Mouse (Mus musculus): ENCODE results near the gene Cyp4f13. TPM values are rescaled to one million over a fixed set of nuclear protein-coding genes. Genes with fewer than 3 reads are reported as not detected.

The Cyp4f13 gene
- 23.7 TPM for polyA plus RNA-seq (2014; fragmentation: Illumina TruSeq; extraction: RNeasy Lipid Tissue Mini Kit (QIAGEN cat#74804); ENCODE audit: low read depth, low replicate concordance)

GRCm38 (mm10) chr17:32947215-32947914 is at the start of gene Cyp4f13:
Cyp4f13 (minus strand) TSS chr17:32947402.

GRCm38 (mm10) chr17:32992699-32993474 is 45.7 kb upstream of the Cyp4f13 start, which contains the start of gene Zfp952:
Zfp952 (plus strand) TSS chr17:32993129.

GRCm38 (mm10) chr17:32965623-32966290 is 18.6 kb upstream of the Cyp4f13 start, which contains the start of gene Zfp472:
Zfp472 (plus strand) TSS chr17:32965814.

GRCm38 (mm10) chr17:32917131-32917530 is 30.1 kb downstream of the Cyp4f13 start, which contains the start of gene Cyp4f14:
Cyp4f14 (minus strand) TSS chr17:32917342.

GRCm38 (mm10) chr17:32891239-32892180 is 55.7 kb downstream of the Cyp4f13 start, which contains the start of gene Zfp870:
Zfp870 (minus strand) TSS chr17:32891642.

Other genes with a start within 250 kb of the Cyp4f13 start
- 80.2 TPM for gene Zfp871, start 159.1 kb downstream of the Cyp4f13 start, polyA plus RNA-seq (2014; fragmentation: Illumina TruSeq; extraction: RNeasy Lipid Tissue Mini Kit (QIAGEN cat#74804); ENCODE audit: low read depth, low replicate concordance)
- 5.5 TPM for gene Zfp811, start 137.5 kb downstream of the Cyp4f13 start, polyA plus RNA-seq (2014; fragmentation: Illumina TruSeq; extraction: RNeasy Lipid Tissue Mini Kit (QIAGEN cat#74804); ENCODE audit: low read depth, low replicate concordance)
- 24.1 TPM for gene Zfp799, start 117.1 kb downstream of the Cyp4f13 start, polyA plus RNA-seq (2014; fragmentation: Illumina TruSeq; extraction: RNeasy Lipid Tissue Mini Kit (QIAGEN cat#74804); ENCODE audit: low read depth, low replicate concordance)
- 8.9 TPM for gene Zfp870, start 55.8 kb downstream of the Cyp4f13 start, polyA plus RNA-seq (2014; fragmentation: Illumina TruSeq; extraction: RNeasy Lipid Tissue Mini Kit (QIAGEN cat#74804); ENCODE audit: low read depth, low replicate concordance)
- gene Cyp4f14, start 30.1 kb downstream of the Cyp4f13 start, polyA plus RNA-seq (2014; fragmentation: Illumina TruSeq; extraction: RNeasy Lipid Tissue Mini Kit (QIAGEN cat#74804); ENCODE audit: low read depth, low replicate concordance) = 33.8 TPM
- 21.5 TPM for gene Zfp472, start 18.4 kb upstream of the Cyp4f13 start, polyA plus RNA-seq (2014; fragmentation: Illumina TruSeq; extraction: RNeasy Lipid Tissue Mini Kit (QIAGEN cat#74804); ENCODE audit: low read depth, low replicate concordance)
- 26.9 TPM for gene Zfp952, start 45.7 kb upstream of the Cyp4f13 start, polyA plus RNA-seq (2014; fragmentation: Illumina TruSeq; extraction: RNeasy Lipid Tissue Mini Kit (QIAGEN cat#74804); ENCODE audit: low read depth, low replicate concordance)
- 15.7 TPM for gene Zfp763, start 86.0 kb upstream of the Cyp4f13 start, polyA plus RNA-seq (2014; fragmentation: Illumina TruSeq; extraction: RNeasy Lipid Tissue Mini Kit (QIAGEN cat#74804); ENCODE audit: low read depth, low replicate concordance)
- not detected for gene 4921501E09Rik, start 120.7 kb upstream of the Cyp4f13 start, polyA plus RNA-seq (2014; fragmentation: Illumina TruSeq; extraction: RNeasy Lipid Tissue Mini Kit (QIAGEN cat#74804); ENCODE audit: low read depth, low replicate concordance)
- gene Zfp563, start 141.9 kb upstream of the Cyp4f13 start, polyA plus RNA-seq (2014; fragmentation: Illumina TruSeq; extraction: RNeasy Lipid Tissue Mini Kit (QIAGEN cat#74804); ENCODE audit: low read depth, low replicate concordance) = 22.4 TPM
- not detected for gene Morc2b, start 192.3 kb upstream of the Cyp4f13 start, polyA plus RNA-seq (2014; fragmentation: Illumina TruSeq; extraction: RNeasy Lipid Tissue Mini Kit (QIAGEN cat#74804); ENCODE audit: low read depth, low replicate concordance)
- gene Olfr55, start 221.0 kb upstream of the Cyp4f13 start, polyA plus RNA-seq (2014; fragmentation: Illumina TruSeq; extraction: RNeasy Lipid Tissue Mini Kit (QIAGEN cat#74804); ENCODE audit: low read depth, low replicate concordance) = not detected
- gene Olfr239, start 243.9 kb upstream of the Cyp4f13 start, polyA plus RNA-seq (2014; fragmentation: Illumina TruSeq; extraction: RNeasy Lipid Tissue Mini Kit (QIAGEN cat#74804); ENCODE audit: low read depth, low replicate concordance) = not detected